Mouse (Mus musculus) sigmoid colon, adult 10 weeks (tissue): ENCODE measurements around the gene Fam92b. TPM values are rescaled to one million over a fixed set of nuclear protein-coding genes. Genes with fewer than 3 reads are reported as not detected.

Experiments used
- polyA plus RNA-seq: library from polyadenylated mRNA; stranded (reverse); fragments of 350-450 nt; fragmentation: Illumina TruSeq; extraction: RNeasy Lipid Tissue Mini Kit (QIAGEN cat#74804); gene quantifications from one replicate; pipeline ENCODE4 v1.2.3, GENCODE M21; 2014; ENCODE audit warnings: low read depth, low replicate concordance

Gene Fam92b
- polyA plus RNA-seq: not detected

DNA sequence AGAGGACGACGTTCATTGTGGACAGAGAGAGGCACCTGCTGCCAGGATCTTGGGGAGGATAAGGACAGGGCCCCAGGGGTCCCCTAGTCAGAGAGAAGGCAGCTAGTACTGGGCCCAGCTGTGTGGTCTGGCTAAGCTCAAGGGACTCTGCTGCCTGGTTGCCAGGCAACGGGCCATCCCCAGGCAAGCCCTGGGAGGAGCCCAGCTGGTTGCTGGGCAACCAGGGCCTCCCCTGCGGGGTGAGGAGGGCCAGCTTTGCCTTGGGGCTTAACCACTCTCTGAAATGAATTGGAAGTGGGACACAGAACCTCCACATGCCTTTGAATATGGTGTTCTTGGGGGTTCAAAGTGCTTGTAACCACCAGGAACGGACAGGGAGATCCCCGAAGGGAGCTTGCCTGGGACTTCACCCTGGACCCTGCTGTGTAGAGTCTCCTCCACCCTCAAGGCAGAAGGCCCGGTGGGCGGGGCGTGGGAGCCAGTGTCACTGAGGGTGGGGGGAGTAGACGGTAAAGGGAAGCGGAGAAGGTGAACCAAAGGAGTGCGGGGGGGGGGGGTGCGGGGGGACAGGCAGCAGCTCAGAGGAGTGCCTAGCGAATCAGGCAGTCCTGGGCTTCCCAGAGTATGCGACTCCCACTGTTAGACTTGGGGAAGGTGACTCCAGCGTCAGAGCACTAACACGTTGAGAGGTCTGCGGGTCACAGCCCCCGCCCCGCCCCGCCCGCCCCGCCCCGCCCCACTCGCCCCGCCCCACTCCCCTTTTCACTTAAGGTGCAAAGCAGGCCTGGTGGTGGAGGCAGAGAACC is at the start of gene Fam92b:
TSS of gene Fam92b (minus strand) at position 149 of the 806 bp plus-strand sequence.

Other genes with a start within 250 kb of the Fam92b start
- gene Crispld2, start 185.0 kb downstream of the Fam92b start, polyA plus RNA-seq: 6.0 TPM
- gene Zdhhc7, start 76.0 kb downstream of the Fam92b start, polyA plus RNA-seq: 2.0 TPM
- 14.8 TPM for gene 6430548M08Rik, start 63.3 kb downstream of the Fam92b start, polyA plus RNA-seq
- gene Gse1, start 51.0 kb upstream of the Fam92b start, polyA plus RNA-seq: 5.6 TPM